Mouse (Mus musculus) 416B (cell line): Measurements from ENCODE around the gene Sva.

ENCODE experiments used
- DNase-seq: peaks from one replicate; pipeline ENCODE4 v3.0.0; 2011; ENCODE audit warnings: low read depth

Sva gene

DNA sequence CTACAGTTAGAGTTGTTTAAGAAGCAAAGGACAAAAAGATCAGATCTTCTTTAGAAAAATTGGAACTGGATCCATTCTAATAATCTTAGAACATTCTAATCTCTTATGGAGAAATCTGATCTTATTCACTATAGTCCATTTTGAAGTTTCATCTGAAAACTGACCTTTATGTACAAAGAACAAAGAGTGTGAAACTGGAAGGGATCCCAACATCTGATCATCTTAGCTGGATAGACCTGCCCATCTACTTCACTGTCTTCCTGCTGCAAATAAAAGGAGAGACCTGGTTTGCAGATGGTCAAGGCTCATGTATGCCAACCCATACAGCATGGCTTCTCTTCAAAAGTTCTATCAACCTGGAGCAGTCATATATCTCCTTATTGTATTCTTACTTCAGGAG is at the start of gene Sva:
Sva (plus strand) TSS at position 301 of the 400 bp plus-strand sequence.
- no peak for DNase-seq
